Mouse (Mus musculus) embryo, embryonic 10 days (tissue): ENCODE measurements around the gene Igsf11.

Source experiments
- DNase-seq: peaks from one replicate; pipeline ENCODE4 v3.0.0-alpha.2; 2015; ENCODE audit warnings: low spot score

Gene Igsf11

DNA sequence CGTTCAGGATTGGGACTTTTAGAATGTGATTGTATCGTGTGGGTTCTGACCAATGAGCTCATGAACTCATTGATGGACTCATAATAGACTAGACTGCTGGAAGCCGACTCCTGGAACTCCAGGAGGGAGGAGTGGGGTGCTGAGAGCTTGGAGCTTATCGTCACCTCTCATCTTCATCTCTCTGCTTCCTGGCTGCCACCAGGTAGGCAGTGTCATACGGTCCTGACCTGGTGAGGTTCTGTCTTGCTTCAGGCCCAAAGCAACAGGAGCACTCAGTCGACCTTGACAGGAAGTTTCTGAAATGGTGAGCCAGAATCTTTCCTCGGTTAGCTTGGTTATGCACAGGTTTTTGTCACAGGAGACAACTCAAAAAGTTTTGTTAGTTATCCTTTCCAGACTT is at the start of gene Igsf11:
Gene Igsf11, plus strand, starts transcription at position 301 of the 400 bp plus-strand sequence.
- DNase-seq: no peak

DNA sequence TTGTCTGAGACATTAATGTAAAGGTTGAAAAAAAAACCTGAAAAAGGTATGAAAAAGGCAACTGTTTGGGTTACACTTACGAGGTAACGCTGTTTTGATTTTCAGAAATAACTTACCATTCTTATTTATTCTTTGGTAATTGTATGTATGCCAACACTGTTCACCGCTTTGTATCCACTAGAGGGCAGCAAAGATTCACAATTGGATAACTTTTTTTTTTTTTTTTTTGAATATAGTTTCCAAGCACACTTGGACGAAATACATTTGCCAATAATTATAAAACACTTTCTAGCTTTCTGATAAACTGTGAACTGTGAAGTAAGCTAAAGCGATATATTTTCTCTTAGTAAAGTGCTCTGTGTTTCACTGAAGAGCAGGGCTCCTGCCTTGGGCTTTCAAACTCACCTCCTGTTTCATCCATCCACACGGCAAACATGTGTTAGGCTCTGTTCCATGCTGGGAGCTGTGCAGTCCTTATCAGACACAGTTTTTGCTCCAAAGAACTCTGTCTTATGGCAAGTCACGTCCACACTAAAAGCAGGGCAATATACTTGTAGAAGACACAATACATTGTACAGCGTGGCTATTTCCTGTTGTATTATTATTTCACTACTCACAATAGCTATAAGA is 34.2 kb upstream of the Igsf11 start:
- peak; percentile 70 for DNase-seq

DNA sequence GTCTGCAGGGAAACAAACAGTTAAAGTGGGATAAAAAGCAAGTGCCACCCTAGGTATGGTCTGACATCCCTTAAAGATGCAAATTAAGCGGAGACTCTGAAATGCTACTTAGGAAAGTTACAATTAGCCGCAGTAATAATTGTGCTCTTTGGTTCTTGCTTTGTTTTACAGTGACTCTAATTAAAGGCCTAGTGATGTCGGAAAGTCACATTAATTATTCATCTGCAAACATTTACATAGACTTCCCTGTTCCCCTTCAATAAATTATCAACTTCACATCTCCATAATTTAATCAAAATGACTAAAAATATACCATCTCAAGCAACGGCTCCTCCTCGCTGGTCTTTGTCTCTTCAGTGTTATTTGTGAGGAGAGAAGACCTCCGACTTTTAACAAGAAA is 31.9 kb upstream of the Igsf11 start:
- DNase-seq: no peak

DNA sequence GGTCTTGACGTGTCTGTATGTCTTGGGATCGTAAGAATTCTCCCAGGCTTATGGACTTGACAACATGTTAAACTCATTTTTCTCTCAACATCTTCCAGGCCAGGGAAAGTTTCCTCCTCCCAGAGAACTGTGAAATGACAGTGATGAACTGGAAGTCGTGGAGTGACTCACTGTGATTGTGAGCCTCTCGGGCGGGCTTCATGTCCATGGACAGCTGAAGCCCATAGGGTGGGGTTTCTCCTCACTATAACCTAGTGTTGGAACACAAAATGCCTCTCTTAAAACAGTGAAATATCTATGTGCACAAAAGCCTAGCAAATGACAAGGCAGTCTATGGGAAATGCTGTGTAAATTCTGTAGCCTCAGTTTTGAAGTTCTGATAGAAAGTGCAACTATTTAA is 28.1 kb upstream of the Igsf11 start:
- DNase-seq: no peak

DNA sequence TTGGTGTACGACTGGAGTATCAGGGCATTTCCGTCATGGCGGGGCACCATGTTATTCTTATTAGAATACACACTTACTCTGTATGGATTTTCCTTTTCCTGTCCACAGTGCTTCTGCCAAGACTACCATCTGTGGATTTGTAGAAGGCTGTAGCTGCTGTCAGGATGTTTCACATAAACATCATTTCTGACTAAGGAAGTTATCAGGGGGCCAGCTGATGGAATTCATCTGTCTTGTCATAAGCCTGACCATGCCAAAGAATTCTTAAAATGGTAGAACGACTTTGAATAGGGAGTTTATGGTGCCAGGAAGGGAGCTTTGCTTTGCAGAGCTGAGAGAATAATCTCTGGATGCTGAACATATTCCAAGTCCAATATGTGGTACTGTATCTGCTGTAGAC is 19.2 kb upstream of the Igsf11 start:
- no peak for DNase-seq

DNA sequence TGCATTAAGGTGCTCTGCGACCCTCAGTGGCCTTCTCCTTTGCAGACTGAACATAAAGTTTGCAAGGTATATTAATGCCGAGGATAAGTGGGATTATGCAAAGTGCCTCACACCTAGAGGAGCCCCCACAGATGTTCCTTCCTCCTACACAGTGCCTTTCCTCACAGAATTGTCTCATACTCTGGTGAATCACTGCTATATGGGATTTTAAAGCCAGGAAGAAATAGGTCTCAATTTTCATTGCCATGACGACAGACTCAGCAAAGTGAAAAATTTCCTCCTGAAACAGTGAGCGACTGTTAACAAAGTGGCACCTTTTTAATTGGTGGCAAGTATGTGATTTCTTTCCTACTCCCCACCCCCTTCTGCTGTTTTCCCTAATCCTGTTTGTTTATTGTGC is 18.0 kb upstream of the Igsf11 start:
- no peak for DNase-seq

DNA sequence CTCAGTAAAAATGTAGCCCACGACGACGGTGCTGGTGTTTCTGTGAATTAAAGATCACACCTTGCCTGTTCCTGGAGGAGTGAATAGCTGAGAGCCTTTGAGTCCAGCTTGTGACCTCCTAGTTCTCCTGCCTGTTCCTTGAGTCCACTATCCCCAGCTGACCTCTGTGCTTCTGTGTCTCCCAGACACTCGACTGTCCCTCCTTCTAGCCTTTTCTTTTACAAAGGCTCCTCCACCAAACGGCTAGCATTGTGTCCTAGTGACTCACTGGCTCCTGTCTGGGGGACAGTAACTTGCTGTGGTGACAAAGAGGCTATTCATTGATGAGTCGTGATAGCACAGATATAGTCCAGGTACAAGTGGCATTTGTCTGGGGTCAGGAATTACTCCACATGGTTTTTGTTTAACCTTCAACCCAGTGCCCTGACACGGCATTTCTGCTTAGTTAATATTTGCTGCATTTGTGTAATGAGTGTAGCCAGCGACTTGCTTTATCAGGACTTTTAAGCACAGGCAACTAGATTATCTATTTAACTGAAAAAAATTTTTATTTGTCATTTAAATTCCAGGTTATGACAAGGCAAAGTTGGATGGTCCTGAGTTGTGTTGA is 6.5 kb downstream of the Igsf11 start:
- no peak for DNase-seq

DNA sequence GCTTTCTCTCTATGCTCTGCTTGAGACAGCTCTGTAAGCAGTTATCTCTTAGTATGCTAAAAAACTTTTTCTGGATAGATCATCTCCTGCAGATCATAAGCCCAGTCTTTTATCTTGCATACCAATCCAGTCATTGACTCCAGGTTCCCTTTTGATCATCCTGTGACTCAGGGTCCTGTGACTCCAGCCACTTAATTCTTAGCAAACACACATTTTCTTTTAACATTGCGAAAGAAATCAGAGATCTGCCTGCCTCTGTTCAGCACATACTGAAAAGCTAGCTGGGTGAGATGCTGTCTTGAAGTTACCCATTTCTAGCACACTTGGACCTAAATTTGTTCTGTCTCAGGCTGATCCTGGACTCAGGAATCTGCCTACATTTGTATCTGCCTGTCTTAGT is 7.6 kb downstream of the Igsf11 start:
- DNase-seq: no peak

DNA sequence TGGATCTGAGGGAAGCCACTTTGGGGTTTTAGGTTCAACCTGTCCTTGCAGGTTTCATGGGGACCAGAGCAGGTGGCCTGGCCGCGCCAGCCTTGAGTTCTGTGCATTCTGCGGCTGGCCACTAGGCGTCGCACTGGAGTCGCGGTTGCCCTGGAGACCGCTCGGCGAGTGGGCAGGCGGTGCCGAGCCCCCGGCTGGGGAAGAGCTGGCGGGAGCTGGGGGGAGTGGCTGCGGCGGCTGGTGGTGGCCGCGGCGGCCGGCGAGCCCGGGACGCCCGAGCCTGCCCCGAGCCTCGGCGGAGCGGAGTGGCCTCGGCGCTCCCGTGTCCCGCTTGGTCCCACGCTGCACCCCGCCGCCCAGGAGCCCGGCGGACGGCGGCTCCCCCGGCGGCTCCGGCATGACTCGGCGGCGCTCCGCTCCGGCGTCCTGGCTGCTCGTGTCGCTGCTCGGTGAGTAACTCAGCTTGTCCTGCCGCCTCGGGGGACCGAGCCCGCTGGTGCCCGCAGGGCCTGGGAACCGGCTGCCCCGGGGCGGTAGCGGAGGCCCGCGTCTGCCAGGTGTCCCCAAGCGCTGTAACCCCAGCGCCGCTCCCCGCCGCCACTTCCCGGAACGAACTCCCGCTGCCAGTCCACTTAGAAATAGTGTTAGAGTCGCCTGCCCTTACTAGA is 9.8 kb downstream of the Igsf11 start:
- DNase-seq: peak; percentile 92

DNA sequence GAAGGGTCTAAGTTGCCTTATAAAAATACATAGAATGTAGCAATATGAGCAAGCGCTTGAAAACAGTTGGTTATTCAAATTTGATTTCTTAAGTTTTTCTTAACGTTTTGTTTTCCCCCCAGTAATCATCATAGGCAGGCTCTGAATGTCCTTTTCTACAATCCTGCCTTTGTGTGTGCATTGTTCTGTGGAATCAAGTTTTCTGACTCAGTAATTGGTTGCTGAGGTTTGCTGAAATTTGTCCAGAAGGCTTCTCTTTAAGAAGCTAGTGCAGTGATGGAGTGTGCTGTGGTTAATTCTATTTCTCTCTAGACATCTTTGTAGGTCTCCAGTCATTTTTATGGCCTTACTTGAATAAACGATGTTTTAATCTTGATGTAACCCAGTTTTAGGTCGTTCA is 10.5 kb downstream of the Igsf11 start:
- no peak for DNase-seq

DNA sequence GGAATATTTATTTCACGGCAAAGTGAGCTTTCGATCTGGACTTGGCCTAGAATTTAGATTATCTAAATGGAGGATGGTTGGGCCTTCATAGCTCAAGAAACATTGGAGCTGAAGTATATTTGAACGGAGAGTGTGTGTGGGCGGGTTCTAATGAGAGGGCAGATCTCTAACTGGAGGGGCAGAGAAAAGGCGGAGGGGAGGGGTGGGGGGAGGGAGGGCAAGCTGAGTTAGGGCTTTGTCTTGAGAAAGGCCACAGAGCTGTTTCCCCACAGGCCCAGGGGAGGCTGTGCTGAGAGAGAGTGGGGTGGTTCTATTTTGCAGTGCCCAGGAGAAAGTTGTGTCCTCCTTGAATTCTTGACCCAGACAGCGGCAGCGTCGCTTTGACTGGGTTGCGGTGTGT is 11.7 kb downstream of the Igsf11 start:
- no peak for DNase-seq

DNA sequence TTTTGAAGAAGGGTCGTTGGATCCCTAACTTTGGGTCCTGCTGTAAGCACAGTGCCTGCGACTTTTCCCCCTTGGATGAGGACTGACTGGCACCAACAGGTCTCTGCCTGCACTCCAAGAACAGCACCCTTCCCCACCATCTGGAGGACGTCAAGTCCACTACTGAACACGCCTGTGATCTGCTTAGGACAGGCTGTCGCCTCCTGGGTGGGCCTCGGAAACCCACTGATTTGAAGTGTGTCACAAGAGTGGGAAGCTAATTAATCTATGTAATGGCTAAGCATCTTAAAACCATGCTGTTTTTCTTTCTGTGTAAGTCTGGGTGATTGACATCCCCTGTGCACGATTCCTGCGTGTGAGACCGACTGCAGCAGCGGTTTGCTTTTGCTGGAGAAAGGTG is 13.4 kb downstream of the Igsf11 start:
- no peak for DNase-seq

DNA sequence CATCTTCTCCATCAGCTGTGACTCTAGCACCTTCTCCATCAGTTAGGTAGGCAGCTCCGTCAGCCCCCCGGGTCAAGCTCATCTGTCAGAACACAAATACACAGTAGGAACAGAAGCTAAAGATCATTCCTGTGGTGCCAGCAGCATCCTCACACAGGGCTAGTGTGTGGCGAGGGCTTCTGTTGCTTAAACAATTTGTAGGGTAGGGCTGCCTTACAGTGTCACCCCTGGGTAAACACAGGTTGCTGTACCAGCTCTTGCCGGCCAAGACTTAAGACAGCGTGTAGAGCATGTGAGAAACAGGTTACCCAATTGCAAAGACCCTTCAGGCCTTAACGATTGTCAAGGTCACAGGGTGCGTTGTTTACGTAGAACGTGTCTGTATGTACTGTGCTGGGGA is 15.8 kb downstream of the Igsf11 start:
- no peak for DNase-seq

DNA sequence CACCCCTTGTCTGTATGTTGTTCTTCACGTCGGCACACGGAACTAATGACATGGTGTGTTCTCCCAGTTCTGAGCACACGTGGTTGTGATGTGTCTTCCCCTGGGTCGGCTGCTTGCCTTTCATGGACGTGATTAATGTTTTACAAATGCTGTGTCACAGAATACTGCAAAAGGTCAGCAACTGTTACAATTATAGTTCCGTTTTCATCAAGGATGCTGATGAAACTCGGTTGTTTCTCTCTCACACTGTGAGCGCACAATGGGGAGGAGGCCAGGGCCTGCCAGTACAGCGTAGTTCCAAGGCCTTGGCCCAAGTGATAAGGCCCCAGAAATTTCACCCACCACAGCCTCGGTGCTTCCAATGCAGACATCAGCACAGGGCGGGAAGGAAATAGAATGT is 17.0 kb downstream of the Igsf11 start:
- no peak for DNase-seq

DNA sequence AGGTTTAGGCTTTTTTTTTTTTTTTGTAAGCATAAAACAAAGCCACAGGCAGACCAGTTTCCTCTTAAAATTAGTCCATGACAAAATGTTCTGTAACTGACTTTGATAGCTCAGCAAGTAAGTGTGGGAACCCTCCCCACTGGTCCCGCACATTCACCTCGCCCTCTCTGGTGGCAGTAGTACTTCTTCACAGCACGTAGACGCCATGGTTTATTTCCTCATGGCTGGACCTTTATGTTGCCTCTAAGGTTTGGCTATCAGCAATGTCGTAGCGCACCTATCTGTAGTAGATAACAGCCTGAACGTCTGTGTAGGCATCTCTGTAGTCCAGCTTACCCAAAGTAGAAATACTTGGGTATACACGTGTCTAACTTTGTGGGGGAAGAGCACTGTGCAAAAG is 17.6 kb downstream of the Igsf11 start:
- DNase-seq: no peak

DNA sequence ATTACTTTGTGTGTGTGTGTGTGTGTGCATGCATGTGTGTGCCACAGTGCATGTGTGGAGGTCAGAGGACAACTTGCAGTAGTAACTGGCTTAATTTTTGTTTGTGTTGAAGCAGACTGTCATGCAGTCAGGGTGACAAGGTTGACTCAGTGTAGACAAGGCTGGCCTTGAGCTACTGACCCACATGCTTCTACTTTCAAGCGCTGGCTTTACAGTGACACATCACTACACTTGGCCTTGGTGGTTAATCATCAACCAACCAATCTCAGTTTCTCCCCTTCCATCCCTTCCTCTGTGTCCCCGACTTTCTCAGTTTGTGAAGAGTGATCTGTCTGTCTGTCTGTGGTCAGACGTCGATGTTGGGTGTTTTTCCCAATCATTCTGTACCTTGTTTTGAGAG is 23.0 kb downstream of the Igsf11 start:
- no peak for DNase-seq

DNA sequence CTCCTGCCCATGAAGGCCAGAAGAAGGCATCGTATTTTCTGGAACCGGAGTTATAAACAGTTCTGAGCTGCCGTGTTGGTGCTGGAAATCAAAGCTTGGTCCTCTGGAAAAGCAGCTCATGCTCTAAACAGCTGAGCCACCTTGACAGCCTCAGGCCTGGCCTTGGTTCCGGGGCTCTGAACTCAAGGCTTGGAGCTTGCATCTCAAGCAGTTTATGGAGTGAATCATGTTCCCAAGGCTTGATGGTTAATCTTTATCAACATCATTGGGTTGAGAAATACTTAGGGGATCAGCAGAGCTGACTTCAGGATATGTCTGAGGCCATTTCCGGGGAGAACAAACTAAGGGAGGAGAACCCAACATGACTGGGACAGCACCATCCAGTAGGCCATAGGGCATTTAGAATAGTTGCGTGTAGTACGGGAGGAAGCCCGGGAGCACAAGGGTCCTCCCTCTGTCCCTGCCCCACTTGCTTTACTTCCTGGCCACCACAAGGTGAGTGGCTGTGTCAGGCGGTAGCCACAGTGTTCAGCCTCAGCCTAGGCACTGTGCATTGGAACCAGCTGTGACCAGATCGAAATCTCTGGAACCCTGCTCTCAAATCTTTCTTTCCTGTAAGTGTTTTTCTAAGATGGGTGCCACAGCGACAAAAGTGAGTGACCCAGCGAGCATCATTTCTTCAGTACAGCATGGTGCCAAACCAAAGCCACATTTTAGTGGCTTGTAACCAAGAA is 23.7 kb downstream of the Igsf11 start:
- DNase-seq: no peak

DNA sequence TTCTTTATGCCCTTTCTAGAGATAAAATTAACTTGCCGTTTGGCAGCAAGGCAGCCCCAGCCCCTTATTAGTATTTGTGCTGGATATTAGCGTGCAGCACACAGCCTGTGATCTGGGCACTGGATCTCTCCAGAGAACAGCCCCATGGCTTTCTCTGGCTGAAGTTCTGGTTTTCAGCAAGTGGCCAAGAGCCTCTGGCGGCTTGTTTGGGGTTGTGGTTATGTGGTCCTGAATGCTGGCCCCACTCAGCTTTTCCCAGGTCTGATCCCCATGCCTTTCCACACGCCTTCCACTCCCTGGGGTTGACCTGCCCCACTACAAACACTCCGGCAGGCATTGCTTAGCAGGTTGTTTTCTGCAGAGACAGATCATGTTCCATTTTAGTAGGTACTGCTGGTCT is 24.4 kb downstream of the Igsf11 start:
- no peak for DNase-seq

DNA sequence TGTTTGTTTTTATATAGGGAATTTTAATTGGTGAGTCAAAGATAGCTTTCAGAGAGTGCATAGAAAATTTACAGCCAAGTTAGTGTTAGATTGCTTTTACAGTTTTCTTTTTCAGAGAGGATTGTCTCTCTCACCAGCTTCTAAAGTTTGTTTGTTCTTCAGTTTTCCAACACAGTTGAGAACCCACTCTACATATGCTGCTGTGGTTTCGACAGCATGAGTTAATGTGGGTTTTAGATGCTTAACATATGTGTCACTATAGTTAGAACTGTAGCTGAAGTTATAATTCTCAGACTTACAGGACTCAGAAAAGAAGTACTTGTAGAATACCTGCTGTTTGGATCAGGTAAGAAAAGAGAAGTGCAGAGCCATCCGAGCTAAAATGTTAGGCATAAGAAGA is 25.6 kb downstream of the Igsf11 start:
- no peak for DNase-seq

DNA sequence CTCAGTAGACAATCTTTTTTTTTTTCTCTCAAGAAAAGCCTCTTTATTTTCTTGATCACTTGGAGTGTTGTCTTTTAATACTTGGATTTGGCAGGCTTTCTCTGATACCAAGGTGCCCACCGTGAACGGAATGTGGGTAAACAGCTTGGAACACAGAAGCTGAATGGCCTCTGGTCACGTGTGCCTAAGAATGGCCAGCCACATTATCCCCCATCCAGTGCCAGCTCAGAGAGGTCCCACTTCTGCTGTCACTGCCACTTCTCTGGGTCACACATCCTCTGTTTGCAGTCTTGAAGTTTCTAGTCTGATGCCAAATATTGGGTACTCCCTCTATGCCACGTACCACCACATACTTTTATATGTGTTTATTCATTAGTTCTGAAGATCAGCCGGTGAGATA is 28.0 kb downstream of the Igsf11 start:
- DNase-seq: no peak

DNA sequence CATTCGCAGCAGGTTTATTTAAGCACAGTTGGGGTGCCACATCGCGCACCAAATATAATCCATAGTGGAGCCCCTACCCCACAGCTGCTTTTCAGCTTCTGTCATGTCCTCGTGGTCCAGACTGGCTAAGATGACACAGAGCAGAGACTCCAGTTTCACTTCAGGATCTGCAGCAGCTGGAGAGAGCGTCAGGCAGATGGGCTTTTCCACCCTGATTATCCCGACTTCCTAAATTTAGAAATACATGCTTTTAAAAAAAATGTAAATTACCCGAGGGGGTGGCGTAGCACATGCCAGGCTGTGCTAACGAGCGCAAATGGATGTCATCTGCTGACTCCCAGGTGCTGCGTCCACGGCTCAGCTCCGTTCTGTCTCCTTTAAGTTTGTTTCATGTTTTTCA is 32.5 kb downstream of the Igsf11 start:
- no peak for DNase-seq

DNA sequence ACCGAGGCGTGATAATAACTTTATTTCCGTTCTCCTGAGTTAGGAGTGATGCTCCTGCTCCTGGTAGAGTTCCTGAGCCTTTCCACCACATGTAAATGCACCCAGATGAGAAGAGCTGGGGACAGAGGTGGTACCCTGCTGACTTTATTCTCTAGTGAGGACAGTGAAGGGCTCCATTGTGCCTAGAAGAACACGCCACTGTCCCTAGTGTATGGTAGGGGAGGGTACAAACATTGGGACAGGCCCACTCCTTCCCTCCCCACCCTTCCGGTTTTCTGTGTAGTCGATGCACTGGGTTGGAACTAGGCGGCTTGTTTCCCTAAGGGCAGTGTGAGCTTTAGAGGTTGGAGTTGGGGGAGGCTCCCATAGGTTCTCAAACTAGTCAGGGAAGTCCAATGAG is 36.3 kb downstream of the Igsf11 start:
- no peak for DNase-seq

DNA sequence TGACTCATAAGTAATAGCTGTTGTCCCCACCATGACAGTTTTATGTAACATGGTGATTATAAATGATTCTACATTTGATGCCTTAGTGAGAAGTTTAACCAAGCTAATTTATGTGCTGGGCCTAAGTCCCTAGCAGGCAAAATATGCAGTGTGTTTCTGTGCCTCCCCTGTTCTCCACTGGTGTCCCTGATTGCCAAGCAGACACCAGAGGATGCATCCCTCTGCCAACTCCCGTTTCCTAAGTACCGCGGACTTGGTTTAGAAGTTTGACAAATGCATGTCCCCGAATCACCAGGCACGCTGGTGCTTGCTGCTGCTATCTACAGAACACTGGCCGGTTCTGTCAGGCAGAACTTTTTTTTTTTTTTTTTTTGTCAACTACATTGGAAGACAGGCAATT is 39.0 kb downstream of the Igsf11 start:
- DNase-seq: no peak
